Mouse (Mus musculus) layer of hippocampus, adult 8-10 months (tissue): ENCODE data around the gene Zfp689. TPM values are rescaled to one million over a fixed set of nuclear protein-coding genes. Genes with fewer than 3 reads are reported as not detected.
"Not testable (repeated sequence)": the region's sequence is repeated elsewhere in the genome, so short reads cannot be mapped to it uniquely, and the experiment has no call there.

Experiments used
- DNase-seq, 2 experiments: peaks; one replicate each; pipeline ENCODE4 v3.0.0; 2022; ENCODE audit warnings: low spot score in 2 of 2
- total RNA-seq, 4 experiments: library from RNA; stranded (reverse); gene quantifications; 2 replicates each; pipeline ENCODE4 v1.2.4; 2022

Gene Zfp689
- total RNA-seq, 4 experiments from 2014 or later, result 4.5 to 7.3 (median 5.5) TPM

DNA sequence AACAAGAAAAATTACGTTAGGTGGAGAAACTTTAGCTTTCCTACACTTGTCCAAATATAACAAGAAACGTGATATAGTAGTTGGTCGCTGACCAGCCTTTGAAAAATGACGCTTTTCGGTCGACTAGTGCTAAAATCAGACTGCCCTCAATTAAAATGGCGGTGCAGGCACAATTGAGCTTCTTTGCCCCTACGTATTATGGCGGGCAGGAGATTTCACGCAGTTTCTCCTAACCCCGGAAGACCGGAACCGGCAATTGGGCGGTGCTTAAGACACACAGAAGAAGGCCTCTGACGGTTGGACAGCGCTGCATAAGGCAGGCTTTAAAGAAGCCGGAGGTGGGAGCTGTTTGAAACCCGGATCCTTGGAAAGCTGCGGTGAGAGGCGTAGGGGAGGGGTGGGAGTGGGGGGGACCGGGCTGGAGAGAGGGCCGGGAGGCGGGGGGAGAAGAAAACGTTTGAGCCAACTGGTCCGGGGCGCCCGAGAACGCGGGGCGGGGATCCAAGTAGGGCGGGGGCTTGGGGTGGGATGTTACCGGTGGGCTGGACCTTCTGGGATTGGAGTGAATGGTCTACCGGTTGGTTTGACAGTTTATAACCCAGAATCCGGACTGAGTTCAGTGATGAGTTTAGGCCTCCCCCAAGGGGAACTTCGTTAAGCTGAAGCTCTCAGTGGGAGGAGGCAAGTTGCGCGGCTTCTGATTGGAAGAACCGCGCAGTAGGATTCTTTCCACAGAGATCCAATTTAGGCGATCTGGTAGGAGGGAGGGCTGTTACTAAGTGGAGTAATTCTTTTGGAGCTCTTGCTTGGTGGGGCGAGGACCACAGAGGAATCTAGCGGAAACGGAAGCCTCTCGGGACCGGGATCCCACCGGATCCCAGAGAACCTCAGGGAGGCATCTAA lies 22.0 kb upstream of the Zfp689 start:
- peak; percentile 93 to 96 for DNase-seq

DNA sequence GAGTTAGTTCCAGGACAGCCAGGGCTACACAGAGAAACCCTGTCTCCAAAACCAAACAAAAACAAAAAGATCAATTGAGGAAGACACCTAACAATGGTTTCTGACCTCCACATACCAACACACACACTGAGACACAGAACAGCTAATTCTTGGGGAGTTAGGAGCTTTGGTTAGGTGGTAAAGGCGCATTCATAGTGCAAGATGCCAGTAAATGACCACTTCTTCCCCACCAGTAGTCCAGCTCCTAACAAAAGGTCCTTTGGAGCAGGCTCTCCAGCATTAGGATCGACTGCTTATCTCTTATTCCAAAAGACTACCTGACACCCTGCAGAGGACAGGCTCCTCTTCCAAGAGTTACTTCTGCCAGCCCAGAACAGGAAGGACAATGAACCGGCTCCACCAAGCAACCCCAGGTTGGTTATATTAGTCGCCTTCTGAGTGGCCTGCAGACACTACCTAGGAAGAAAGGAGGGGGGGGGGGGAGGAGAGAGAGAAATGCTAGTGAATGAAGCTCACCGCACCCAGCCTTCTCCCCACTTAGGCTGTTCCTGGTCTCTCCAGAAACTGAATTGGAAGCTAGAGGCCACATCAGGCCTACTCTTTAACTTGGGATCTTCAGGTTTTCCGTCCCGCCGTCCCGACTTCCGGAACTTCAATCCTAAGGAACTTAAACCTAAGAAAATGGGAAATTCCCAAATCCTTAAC lies 21.2 kb upstream of the Zfp689 start:
- DNase-seq, result no peak

DNA sequence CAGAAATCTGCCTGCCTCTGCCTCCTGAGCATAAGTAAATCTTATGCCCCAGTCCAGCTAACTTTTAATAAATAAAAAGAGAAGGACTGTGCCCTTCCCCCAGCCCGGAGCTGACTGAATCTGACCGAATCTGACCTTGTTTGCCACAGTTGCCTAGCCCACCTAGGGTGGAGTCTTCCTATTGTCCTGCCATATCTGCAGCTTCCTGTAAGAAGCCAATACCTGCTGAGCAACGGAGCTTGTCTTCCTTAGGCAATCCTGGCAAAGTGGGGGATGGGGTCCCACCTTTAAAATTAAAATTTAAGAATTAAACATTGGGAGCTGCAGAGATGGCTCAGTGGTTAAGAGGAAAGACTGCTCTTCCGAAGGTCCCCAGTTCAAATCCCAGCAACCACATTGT lies 17.6 kb upstream of the Zfp689 start:
- no peak for DNase-seq

DNA sequence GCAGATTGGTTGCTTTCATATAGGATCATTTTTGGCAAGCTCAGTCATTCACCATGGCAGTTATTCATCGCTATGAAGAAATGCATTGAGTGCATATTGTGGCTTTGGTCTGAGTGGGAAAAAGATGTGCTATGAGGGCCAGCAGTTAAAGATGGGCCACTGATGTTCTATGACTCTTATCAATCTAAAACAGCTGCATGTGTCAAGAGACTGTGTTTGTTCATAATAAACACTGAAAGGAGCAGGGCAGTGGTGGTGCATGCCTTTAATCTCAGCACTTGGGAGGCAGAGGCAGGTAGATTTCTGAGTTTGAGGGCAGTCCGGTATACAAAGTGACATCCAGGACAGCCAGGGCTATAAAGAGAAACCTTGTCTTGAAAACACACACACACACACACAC lies 16.7 kb upstream of the Zfp689 start:
- not testable (repeated sequence) for DNase-seq

DNA sequence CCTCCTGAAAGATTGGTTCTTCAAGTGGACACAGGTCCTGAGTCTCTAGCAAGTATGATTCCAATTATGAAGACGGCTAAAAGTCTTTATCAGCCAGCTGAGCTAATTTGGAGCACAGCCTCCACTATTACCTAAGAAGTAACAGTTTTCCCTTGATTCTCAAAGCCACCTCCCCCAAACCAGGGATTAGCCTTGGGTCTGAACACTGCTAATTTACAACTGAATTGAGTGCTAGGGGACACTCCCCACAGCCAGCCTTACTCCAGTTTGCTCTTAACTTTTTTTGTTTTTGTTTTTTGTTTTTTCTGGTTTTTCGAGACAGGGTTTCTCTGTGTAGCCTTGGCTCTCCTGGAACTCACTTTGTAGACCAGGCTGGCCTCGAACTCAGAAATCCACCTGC lies 16.2 kb upstream of the Zfp689 start:
- DNase-seq, result no peak

DNA sequence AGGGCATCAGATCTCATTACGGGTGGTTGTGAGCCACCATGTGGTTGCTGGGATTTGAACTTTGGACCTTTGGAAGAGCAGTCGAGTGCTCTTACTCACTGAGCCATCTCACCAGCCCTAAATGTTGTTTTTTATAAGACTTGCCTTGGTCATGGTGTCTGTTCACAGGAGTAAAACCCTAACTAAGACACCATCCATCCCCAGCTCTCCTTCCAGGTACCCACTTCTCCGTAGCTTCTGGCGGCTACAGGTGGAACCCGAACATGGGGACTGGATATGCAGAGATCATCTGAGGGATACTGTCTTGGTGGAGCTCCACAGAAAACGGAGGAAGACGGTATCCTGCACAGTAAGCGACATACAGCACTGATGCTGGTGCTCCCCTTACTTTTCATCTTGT lies 10.4 kb upstream of the Zfp689 start, which contains the start of gene Prr14:
Prr14 (plus strand) TSS at position 301 of the 400 bp plus-strand sequence.
- DNase-seq, result not testable (repeated sequence)

DNA sequence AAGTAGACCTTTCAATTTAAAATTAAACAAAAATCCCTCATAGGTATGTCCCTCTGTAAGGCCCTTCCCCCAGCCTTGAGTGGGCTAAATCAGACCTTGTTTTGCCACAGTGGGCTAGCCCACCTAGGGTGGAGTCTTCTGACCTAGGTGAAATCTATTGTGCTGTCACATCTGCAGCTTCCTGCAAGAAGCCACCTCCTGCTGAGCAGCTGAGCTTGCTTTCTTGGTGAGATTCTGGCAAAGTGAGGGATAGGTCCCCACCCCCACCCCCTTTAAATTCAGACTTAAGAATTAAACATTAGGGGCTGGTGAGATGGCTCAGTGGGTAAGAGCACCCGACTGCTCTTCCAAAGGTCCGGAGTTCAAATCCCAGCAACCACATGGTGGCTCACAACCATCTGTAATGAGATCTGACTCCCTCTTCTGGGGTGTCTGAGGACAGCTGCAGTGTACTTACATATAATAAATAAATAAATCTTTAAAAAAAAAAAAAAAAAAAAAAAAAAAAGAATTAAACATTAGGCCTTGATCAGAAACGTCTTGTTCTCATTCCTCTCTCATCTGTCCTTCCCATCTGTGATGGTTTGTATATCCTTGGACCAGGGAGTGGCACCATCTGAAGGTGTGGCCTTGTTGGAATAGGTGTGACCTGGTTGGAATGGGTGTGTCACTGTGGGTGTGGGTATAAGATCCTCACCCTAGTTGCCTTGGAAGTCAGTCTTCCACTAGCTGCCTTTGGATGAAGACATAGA lies 9.6 kb upstream of the Zfp689 start:
- DNase-seq, result not testable (repeated sequence)

DNA sequence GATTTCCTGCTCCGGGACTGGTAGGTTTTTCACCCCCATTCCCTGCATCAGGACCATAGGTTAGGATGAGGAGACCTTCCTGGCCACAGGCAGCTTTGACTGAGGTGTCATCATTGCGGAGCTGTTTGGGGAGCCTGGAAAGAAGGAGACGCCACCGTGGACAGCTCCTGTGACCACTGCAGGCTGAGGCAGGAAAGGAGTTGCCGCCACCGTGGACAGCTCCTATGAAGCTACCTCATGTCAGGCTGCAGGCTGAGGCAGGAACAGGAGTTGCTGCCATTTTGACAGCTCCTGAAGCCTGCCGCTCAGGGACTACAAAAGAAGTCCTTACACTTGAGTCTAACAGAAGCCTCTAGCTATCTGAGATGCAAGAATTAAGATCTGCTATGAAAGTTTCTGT lies 5.9 kb upstream of the Zfp689 start:
- DNase-seq, result no peak

DNA sequence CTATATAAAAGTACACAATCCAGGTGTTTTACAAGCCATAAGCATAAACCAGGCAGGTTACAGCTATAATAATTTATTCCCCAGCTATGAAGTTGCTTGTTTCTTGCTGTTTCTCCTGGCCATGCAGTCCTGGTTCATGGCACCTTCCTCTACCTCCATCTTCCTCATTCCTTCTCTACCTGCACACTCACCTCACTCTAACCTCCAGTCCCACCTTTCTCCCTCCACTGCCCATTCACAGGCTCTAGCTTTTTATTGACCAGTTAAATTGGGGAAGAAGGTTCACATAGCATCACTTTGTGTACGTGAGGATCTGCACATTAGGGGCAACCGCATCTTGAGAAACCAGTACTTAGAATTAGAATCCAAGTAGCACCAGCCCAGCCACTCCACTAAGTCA lies 4.1 kb upstream of the Zfp689 start:
- no peak for DNase-seq

DNA sequence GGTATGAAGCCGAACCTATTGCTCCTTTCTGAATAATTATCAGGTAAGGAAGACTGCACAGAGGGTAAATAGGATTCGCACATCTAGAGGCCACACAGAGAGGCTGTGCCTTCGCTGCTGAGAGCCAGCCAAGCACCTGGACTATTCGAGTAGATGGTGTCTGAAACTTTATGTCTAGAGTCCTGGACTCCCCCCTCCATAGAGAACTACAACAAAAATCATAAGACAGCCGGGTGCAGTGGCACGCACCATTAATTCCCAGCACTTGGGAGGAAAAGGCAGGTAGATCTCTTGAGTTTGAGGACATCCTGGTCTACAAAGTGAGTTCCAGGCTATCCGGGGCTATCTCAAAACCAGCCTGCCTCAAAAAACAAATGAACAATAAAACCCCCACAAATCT lies 1.0 kb upstream of the Zfp689 start:
- no peak for DNase-seq

DNA sequence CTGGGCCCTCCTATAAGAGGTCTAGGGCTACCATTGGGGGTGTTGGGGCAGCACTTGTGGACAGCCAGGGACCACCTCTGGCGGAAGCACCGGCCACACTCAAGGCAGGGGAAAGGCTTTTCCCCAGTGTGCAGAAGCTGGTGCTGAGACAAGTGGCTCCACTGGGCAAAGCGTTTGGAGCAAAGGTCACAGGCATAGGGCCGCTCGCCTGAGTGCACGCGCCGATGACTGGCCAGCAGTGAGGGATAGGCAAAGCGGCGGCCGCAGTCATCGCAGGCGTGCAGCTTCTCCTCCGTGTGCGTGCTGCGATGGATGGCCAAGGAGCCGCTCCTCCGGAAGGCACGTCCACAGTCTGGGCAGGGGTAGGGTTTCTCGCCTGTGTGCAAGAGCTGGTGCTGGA lies 5.0 kb downstream of the Zfp689 start:
- no peak for DNase-seq

DNA sequence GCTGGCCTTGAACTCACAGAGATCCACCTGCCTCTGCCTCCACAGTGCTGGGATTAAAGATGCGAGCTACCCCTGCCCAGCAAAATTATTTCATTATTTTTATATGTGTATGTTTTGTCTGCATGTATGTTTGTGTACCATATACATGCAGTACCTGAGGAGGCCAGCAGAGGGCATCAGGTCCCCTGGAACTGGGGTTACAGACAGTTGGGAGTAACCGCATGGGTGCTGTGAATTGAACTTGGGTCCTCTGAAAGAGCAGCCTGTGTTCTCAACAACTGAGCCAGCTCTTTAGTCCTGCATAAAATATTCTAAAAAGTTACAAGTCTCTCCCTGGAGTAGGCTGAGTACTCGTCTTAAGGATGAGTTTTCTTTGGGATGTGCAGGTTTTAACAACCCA lies 11.2 kb downstream of the Zfp689 start:
- no peak for DNase-seq

DNA sequence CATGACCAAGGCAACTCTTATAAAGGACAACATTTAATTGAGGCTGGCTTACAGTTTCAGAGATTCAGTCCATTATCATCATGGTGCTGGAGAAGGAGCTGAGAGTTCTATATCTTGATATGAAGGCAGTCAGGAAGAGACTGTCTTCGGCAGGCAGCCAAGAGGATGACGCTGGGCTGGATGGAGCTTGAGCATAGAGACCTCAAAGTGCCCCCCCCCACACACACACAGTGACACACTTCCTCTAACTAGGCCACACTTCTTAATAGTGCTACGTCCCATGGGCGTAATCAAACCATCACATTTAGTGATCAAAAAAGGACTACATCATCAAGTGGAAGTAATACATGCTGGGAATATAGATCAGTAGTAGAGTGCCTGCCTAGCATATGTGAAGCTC lies 13.8 kb downstream of the Zfp689 start:
- DNase-seq, result no peak

DNA sequence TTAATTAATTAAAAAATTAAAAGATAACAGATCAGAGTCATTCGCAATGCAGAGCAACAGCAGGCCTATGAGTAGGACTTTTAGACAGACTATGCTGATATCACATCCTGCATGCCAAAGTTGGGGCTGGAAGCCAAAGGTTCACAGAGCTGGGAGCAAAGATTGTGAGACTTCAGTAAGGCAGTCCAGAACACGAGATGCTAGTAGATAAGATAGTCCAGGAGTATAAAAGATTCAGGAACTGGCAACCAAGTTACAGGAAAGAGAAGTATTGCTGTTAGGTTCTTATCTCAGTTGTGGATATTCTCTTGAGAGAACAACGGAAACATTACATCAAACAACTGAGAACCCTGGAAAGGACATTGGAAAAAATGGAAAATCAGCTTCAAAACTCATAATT lies 22.6 kb downstream of the Zfp689 start:
- no peak for DNase-seq

DNA sequence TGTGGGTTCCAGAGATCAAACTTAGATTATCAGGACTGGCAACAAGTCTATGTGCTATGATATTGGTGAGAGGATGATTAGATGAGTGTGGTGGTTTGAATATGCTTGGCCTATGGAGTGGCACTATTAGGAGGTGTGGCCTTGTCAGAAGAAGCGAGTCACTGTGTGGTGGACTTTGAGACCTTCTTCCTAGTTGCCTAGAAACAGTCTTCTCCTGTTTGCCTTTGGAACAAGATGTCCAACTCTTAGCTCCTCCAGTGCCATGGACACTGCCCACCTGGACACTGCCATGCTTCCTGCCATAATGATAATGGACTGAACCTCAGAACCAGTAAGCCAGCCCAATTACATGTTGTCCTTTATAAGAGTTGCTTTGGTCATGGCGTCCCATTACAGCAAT lies 23.0 kb downstream of the Zfp689 start:
- no peak for DNase-seq

DNA sequence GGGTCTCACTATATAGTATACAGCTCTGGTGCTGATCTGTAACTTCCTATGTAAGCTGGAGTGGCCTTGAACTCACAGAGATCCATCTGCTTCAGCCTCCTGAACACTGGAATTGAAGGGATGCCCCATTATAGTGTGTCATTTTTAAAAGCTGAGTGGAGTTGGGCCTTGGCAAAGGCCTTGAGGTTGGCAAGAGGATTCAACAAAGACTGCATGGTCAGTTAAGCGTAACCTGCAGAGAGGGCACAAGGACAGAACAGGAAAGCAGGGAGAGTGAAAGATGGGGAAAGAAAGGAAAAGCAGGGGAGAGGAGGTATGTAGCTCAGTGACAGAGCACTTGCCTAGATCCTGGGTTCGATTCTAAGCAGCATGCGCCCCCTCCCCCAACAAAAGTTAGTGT lies 23.7 kb downstream of the Zfp689 start:
- no peak for DNase-seq

DNA sequence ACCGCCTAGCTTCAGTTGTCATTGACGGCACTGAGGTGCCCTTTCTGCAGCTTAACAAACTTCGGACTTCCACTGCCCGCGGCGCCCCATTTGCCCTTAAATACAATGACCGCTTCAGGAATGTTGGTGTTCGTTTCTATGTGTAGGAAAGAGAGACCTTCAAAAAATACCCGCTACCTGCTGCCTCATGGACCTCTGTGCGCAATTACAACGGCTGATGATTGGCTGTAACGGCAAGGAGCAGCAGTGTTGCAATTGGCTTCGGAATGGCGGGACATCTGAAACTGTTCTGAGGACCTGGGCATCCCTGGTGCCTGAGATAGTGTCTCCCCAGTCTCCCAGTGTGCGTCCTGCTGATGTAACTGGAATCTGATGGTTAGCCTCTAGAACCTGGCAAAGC lies 26.7 kb downstream of the Zfp689 start:
- peak; percentile 25 to 32 for DNase-seq

DNA sequence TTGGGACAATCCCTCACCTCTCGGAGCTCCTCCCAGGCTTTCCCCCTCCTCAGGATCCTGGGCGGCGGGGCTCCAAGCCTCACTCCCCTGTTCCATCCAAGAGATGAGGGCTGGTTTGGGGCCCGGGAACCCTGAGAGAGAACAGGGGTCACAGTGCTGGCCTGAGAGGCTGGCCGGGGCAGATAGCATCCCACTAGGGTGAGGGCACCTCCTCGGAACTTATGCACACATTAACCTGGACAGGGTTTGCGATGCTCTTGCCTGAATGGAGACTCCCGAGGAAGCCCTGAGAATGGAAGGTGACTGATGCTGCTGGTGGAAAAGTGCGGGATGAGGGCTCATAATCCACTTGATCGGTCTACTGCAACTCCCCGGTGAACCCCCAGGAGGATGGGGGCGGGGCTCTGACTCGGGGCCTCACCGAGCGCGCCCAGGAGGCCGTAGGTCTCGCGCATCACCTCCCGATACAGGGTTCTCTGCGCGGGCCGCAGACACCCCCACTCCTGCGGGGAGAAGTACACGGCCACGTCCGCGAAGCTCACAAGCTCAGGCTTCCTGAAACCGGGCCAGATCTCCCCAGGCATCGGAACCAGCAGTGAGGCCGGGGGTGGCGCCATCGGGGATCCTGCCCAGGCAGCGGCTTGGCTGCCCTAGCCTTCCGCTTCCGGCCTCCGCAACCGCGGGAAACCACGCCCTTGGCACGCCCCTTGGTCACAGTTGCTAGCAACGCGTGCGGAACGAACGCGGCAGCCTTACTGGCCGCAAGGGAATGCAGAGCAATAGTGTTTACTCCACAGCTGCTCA lies 27.4 kb downstream of the Zfp689 start, which contains the start of gene Zfp688:
Zfp688 (minus strand) TSS at position 681 of the 804 bp plus-strand sequence.
- peak; percentile 83 to 87 for DNase-seq

DNA sequence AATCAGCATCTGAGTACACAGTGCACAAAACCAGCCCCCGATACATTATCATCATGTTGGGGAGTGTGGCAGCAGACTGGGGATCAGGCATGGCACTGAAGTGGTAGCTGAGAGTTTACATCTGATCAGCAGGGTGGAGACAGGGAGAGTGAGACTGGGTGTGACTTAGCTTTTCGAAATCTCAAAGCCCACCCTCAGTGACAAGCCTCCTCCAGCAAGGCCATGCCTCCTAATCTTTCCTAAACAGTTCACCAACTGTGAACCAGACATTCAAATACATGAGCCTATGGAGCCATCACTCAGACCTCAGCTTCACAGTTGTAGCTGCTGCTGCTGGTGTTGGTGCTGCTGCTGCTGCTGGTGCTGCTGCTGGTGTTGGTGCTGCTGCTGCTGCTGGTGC lies 37.5 kb downstream of the Zfp689 start:
- DNase-seq, result no peak

DNA sequence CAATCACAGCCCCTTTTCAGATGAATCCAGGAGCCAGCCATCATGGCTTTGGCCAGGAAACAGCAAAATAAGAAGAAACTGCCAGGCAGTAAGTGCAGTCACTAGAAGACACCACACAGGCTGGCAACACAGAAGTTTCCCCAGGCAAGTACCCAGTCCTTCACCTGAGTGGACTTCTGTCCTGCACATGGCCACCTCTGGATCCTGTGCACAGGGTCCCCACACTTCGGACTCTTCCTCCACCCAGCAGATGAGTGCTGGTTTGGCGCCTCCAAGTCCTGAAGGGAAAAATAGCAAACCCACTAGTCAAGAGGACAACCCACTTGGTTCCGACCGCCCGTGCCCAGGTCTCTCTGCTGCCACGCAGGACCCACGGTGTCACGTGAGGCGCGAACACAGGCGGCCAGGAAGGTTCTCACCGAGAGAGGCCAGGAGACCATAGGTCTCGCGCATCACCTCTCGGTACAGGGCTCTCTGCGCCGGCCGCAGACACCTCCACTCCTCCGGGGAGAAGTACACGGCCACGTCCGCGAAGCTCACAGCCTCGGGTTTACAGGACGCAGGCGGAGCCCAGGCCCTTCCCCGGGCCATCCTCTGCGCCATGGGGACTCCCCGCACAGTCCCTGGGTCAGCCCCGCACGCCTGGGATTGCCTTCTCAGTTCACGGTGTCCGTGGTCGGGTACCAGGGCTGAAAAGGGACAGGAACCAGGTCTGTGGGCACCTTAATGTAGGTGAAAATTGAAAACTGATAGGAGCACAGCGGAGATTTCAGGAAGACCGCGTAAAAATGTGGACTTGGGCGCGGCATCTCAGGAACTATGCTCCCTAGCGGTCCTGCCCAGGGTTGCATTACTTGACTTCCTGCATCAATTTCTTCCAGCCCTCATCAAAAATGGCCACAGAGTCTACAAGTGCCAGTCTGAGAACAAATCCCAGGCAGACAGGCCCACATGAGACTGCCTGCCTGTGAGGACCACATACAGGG lies 42.7 kb downstream of the Zfp689 start, which contains the start of gene Zfp764:
Zfp764 (minus strand) TSS at position 821 of the 986 bp plus-strand sequence.
- peak; percentile 79 to 91 for DNase-seq
